Mouse (Mus musculus) megakaryocyte, adult 5-6 weeks (primary cell): ENCODE measurements at regions not wholly inside any gene's neighbourhood (a gene's known extent, or its start where the extent isn't known, plus 50 kb on each side); places are given as distances from the start of the nearest gene placed in this dataset.

ENCODE experiments used
- ATAC-seq: 2 replicates; pipeline ENCODE4 v1.8.0; 2016; ENCODE audit warnings: mild to moderate bottlenecking, inconsistent platforms; ENCODE audit not compliant: poor library complexity, severe bottlenecking

- ATAC-seq, result no peak
Observed at GRCm38 (mm10) chr2:47926620-47927019, 887.3 kb upstream of the Acvr2a start.

- no peak for ATAC-seq
Observed at GRCm38 (mm10) chr2:47945061-47945460, 868.8 kb upstream of the Acvr2a start.

- no peak for ATAC-seq
Observed at GRCm38 (mm10) chr2:47991132-47991531, 822.8 kb upstream of the Acvr2a start.

DNA sequence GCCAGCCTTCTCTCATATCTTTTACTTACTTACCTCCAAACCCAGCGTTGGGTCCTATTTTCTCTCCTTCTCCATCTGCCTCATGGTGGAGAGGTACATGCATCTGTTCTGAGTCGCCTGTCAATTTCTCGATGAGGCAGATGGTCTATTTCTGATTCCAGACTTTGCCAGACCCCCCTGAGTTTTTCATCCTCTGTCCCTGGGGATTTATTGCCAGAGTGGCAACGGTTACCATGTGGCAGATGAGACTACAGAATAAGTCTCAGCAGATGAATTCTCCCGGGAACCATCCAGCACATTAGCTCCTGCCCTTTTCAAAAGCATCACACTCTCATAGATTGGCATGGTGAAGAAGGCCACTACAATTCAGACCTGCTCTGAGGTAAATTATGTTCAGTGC is 819.7 kb upstream of the Acvr2a start:
- ATAC-seq, result no peak

GRCm38 (mm10) chr2:48001230-48001629 is 812.7 kb upstream of the Acvr2a start:
- ATAC-seq, result no peak

DNA sequence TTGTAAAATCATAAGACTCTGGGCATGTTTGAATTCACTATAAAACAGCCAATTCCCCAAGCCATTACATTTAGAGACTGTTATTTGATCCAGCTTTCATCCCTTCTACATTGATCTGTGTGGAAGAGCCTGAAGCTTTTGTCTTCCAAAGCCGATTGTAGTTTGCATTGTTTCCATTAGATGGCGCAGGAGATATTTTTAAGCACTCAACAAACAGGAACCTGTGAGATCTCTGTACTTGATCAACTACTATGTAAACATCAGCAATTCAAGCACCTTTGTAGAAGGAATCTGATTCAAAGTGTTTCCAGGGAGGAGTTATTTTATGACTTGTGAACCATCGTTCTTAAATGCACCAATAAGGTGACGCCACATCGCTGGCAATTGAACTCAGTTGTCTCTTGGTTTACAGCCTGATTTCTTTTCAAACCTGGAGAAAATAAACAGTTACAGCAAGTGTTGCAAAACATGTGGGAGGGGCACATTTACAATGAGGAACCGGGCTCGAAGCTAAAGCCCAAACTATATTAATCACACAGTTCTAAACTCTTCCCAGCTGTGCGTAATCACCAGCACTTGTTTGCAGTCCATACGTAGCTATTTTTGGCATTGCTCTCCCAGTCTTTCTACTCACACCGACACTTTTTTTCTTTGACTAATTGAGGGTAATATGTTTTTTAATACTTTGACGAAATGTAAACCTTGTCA is 812.0 kb upstream of the Acvr2a start:
- ATAC-seq, result peak; percentile 90

DNA sequence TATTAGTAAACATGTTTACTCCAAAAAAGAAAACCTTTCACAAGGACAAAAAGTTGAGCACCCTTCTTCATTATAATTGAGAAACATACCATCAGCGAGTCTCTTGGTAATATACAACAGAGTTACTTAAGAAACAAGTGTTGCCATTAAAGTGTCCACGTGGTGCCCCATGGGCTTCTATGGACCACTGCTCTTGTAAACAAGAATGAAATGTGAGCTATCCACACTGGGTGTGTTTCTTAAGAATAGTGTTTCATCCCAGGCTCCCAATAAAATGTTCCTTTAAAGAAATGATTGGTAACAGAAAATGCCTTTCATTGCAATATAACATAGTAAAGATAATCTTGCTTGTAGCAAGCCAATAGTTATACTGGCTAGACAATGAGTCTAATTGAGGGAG is 803.6 kb upstream of the Acvr2a start:
- no peak for ATAC-seq

DNA sequence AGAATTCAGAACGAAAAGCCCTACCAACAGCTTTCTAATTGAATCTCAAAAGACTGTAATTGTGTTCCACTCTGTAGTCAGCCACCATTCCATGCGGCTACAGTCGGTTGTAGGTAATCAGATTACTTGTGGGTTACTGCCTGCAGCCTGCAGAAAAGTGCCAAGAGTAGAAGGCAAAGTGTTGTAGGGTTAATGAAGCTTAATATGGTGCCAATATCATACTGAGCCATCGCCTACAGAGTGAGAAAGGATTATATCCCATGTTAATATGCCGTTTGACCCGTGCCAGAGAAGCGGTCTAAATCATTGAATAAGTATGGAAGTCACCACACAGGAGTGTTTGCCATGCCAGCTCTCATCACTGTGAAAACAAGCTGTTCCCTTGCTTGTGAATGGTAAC is 786.4 kb upstream of the Acvr2a start:
- ATAC-seq, result no peak

GRCm38 (mm10) chr2:48061375-48061774 is 752.5 kb upstream of the Acvr2a start:
- ATAC-seq, result no peak

- ATAC-seq, result no peak
Observed at GRCm38 (mm10) chr2:48063436-48063835, 750.5 kb upstream of the Acvr2a start.

DNA sequence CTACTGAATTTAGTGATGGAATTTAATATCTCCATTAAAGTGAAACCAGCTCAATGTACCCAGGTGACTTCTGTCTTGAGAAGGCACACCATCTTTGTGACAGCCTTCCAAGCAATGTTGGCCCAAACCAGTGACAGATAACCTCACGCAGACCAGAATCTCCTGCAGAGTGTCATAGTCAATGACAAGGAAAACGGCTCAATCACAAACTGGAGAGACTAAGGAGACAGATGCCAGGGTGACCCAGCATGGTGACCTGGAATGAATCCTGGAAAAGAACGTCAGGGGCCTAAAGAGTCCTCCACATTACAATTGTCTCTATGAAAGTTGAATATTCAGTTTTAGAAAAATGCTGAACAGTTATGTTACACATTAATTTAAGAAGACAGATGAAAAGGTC is 748.7 kb upstream of the Acvr2a start:
- no peak for ATAC-seq

DNA sequence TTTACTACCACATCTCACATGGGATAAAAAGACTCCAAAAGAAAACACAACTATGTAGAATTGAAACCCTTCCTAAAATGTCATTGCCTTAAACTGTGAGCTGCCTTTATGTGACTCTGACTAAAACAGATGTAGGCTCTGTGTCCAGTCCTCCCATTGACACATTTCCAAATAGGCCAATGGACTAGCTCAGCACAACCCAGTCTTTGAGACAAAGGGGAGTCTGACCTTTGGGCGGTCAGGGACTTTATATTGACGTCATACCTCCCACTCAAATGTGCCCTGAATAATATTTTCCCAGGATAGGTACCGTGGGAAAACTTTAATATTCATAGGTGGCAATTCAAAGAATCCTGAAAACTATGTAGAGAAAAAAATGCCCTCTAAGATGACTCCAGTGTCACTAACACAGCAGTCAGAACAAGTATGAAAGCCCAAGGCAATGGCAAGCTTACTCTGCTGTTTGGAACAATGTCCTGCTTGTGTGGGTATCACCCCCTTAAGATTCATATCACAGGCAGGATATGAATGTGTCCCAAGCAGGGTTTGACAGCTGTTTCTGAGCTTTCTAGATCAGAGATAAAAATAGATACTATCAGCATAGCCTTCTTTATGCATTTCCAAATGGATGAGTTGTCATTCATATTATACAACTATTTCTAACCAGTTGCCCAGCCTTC is 731.6 kb upstream of the Acvr2a start:
- no peak for ATAC-seq

DNA sequence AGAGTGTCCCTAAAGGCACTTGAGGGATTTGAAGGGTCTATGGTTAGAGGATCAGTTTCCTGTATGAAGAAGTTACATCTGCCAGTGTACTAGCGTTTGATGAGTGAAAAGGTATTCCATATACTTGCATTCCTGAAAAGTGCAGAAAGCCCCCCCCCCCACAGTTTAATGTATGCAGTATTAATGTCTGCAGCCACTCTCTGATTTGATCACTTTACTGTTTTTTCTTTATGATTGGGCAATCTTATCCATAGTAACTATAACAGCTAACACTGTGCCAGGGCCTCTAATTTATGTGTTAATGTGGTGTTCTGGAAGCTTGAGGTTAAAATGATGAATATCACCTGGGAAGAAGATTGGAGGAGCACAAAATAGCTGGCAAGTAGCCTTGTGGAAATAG is 715.6 kb upstream of the Acvr2a start:
- ATAC-seq, result no peak

DNA sequence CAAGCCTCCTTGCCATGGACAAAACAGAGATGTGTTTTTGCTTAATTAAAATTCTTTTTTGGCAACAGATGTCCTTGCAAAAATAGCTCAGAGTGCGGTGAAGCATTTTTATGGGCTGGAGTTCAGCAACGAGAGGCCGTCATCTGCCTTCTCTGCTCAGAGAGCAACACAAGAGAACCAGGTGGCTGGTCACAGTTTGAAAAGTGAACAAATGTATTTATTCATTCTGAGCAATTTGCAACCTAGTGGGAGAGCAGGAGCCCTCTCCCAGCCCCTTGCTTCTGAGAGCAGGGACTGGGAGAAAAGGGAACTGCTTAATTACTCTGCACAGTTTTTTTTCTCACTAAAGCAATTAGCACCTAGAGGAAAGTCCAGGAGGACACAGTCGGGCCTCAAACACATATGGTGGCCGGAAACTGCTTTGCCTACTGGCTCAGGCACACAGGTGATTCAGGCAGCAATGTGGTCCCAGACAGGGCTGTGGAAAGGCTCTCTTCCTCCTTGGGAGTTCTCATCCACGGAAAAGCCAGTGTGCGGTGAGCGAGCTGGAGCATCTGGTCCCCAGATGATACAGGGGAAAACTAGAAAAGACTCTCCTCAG is 714.9 kb upstream of the Acvr2a start:
- no peak for ATAC-seq

- no peak for ATAC-seq
Observed at GRCm38 (mm10) chr2:48123662-48124061, 690.2 kb upstream of the Acvr2a start.

DNA sequence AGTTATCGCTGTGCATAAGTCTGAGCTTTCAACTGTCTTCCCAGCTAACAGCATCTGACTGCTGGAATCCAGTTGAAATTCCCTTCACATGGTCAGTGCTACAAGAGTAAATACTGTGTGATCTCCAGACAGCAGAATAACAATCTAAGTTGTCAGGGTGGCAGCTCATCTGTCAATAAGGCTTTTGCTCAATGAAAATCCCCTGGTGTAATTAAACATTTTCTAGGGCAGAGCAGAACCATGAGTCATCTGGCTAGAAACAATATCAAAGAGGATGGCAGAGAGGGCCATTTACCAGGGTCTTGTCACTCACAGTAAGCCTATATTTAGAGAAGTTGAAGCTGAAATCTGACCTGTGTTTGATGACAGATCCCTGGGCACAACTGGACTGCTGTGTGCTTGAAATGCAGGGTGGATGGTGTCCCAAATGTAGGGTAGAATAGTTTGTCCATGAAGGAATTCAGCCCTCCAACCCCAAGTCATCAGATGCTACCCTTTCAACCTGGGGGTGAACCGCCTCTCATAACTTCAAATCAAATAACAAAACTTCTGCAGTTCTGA is 675.8 kb upstream of the Acvr2a start:
- no peak for ATAC-seq

GRCm38 (mm10) chr2:48141281-48141680 is 672.6 kb upstream of the Acvr2a start:
- ATAC-seq, result no peak

DNA sequence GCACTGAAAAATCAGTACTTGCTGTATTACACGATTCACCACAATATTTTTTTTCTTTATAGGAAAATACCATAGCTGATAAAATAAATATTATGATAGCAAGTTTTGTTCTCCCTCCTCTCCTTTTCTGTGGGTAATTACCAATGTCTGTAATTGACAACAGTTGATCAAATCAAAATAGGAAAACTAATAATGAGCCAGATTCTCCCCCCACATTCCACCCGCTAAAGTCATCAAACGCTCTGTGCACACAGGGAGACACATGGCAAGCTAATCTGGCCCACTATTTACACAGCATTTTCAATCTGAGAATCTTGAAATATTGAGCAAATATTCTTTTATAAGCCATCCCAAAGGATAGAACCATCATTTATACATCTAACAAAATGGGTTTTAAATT is 659.2 kb upstream of the Acvr2a start:
- ATAC-seq, result no peak

DNA sequence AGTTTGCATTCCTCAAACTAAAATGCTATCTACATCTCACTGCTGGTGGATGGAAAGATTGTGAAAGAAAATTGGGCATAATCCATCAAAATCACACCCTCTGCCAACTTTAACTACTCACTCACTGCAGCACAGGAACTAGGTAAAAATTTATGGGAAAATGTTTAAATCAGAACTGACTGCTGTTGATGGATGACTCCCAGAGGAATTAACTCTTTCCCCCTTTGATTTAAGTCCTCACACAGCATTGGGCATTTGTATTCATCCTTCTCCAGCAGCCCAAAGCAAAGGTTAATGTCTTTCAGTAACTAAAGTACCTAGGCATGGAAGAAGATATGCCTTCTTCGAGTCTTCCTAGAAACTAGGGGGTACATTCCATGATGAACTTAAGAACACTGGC is 641.3 kb upstream of the Acvr2a start:
- ATAC-seq, result no peak

DNA sequence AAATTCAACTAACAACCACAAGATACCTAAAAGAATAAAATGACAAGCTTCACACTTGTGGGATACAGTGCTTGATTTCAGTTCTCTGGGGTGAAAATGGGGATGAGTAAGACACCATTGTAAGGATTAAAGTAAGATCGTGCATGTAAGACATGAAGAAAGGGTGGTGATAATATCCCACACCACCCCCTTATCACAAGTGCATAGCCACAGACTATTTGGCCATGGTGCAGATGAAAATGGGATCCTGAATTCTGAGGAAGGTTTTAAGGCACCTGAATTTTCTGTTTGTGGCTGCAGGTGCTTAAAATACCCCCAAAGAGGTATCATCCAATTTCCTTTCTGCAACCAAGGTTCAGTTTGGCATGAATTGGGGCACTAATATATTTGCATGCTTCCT is 627.7 kb upstream of the Acvr2a start:
- no peak for ATAC-seq

GRCm38 (mm10) chr2:48186609-48187008 is 627.3 kb upstream of the Acvr2a start:
- no peak for ATAC-seq

DNA sequence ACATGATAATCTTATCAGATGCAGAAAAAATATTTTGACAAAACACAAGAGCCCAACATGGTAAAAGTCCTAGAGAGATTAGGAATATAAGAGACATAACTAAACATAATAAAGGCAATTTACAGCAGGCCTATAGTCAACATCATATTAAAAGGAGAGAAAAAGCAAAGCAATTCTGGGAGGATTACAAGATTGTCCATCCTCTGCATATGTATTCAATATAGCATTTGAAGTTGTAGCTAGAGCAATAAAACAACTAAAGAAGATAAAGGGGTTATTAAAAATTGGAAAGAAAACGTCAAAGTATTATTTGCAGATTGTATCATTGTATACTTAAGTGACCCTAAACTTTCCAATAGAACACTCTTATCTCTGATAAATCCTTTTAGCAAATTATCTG is 602.1 kb upstream of the Acvr2a start:
- no peak for ATAC-seq
